Mouse (Mus musculus): ENCODE data around the gene Phf20.
"Not testable (repeated sequence)": the region's sequence is repeated elsewhere in the genome, so short reads cannot be mapped to it uniquely, and the experiment has no call there.

Phf20 gene

GRCm38 (mm10) chr2:156199944-156200343 lies 3.7 kb downstream of the Phf20 start:
- DNase-seq (ENCODE audit: low spot score): no peak

- DNase-seq (ENCODE audit: low spot score): no peak
These were observed 5.2 kb downstream of the Phf20 start for GRCm38 (mm10) chr2:156201486-156201885.

DNA sequence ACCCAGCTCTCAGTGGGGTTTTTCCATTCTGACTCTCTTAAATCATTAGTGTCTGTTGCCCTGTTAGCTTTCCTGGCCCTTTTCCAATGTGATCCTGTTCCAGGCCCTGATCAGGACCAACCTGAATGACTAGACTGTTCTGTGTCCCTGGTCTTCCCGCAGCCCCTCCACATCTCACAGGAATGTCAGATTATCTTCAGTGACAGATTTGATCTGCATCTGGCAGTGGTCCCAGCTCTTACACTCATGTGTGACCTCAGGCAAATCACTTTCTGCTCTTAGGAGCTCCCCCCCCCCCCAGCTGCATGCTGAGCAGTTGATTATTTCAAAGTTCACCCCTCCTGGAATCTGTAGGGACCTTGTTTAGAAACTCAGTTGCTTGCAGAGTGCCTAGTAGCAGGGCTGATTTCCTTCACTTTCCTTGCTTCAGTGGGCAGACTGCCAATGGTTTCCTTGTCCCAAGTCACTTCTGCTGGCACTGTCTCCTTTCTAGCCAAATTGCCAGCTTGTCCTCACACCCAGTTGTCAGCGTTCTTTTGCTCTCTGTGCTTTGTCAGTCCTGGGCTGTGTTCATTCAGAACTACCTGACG lies 6.7 kb downstream of the Phf20 start:
- DNase-seq (ENCODE audit: low spot score): peak; percentile 70

- DNase-seq (ENCODE audit: low spot score): no peak
These were observed 7.7 kb downstream of the Phf20 start for GRCm38 (mm10) chr2:156203917-156204316.

- no peak for DNase-seq (ENCODE audit: low spot score)
These were observed 21.5 kb downstream of the Phf20 start for GRCm38 (mm10) chr2:156217786-156218185.

- no peak for DNase-seq (ENCODE audit: low spot score)
These were observed 25.8 kb downstream of the Phf20 start for GRCm38 (mm10) chr2:156222100-156222499.

DNA sequence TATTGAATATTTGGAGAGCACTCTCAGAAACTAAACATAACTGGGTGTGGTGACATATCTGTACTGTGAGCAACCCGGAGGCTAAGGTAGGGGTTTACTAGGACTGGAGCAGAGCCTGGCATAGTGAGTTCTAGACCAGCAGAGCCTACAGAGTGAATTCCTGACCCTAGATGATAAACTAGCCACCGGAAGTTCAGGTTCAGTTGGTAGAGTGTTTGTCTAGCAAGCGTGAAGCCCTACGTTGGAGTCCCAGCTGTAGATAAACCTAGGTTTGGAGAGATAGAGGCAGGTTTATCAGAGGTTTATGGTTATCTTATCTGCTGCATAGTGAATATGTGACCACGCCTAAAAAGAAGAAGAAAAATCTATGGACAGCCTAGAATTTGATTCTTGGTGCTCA lies 27.8 kb downstream of the Phf20 start:
- no peak for DNase-seq (ENCODE audit: low spot score)

GRCm38 (mm10) chr2:156227689-156228088 lies 31.4 kb downstream of the Phf20 start:
- no peak for DNase-seq (ENCODE audit: low spot score)

DNA sequence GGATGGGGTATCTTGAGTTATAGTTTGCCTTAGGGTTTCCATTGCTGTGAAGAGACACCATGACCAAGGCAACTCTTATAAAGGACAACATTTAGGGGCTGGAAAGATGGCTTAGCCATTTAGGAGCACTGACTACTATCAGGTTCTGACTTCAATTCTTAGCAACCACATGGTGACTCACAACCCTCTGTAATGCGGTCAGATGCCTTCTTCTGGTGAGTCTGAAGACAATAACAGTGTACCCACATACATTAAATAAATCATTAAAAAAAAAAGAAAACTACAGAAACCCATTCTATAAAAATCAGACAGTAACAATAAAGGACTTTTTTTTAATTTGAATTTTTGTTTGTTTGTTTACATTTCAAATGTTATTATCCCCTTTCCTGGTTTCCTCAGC lies 32.9 kb downstream of the Phf20 start:
- no peak for DNase-seq (ENCODE audit: low spot score)

GRCm38 (mm10) chr2:156231340-156231739 lies 35.1 kb downstream of the Phf20 start:
- DNase-seq (ENCODE audit: low spot score): no peak

GRCm38 (mm10) chr2:156233275-156233948 lies 37.1 kb downstream of the Phf20 start:
- no peak for DNase-seq (ENCODE audit: low spot score)

DNA sequence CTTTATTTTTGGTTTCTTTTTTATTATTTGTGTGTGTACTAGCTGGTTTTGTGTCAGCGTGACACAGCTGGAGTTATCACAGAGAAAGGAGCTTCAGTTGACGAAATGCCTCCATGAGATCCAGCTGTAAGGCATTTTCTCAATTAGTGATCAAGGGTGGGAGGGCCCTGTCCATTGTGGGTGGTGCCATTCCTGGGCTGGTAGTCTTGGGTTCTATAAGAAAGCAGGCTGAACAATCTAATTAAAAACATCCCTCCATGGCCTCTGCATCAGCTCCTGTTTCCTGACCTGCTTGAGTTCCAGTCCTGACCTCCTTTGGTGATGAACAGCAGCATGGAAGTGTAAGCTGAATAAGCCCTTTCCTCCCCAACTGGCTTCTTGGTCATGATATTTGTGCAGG lies 37.8 kb downstream of the Phf20 start:
- not testable (repeated sequence) for DNase-seq (ENCODE audit: low spot score)

GRCm38 (mm10) chr2:156235847-156236246 lies 39.6 kb downstream of the Phf20 start:
- peak; percentile 20 for DNase-seq (ENCODE audit: low spot score)

- DNase-seq (ENCODE audit: low spot score): no peak
These were observed 45.4 kb downstream of the Phf20 start for GRCm38 (mm10) chr2:156241662-156242061.

- DNase-seq (ENCODE audit: low spot score): no peak
These were observed 46.7 kb downstream of the Phf20 start for GRCm38 (mm10) chr2:156243011-156243410.

DNA sequence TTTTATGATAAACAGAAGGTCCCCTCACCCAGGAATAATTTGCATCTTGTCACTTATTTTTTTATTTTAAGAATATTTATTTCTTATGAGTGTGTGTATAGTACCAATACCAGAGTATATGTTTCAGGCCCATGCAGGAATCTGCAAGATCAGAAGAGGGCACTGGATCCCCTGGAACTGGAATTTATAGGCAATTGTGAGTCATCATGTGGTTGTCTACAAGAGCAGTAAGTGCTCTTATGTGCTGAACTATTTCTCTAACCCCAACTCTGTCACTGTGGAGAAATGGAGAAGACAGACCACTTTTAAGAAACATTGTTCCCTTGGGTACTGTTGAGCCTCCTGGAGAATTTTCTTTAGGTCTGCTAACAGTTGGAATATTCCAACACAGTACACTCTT lies 51.3 kb downstream of the Phf20 start:
- DNase-seq (ENCODE audit: low spot score): no peak

DNA sequence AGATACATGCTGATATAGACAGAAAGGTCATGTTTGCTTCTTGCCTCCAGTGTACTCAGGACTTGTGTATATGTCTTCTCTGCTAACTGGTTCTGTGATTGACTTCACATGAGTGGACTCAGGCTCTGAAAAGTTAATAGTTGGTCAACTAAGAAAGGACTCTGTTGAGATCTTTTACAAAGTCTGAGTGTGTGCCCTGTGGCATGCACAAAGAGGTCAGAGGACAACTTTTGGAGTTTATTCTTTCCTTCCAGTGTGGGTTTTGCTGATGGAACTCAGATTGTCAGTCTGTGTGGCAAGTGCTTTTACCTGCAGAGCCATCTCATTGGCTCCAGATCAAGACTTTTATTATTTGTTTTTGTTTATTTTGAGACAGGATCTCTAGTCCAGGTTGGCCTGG lies 54.5 kb downstream of the Phf20 start:
- DNase-seq (ENCODE audit: low spot score): no peak

- no peak for DNase-seq (ENCODE audit: low spot score)
These were observed 55.0 kb downstream of the Phf20 start for GRCm38 (mm10) chr2:156251291-156251690.

DNA sequence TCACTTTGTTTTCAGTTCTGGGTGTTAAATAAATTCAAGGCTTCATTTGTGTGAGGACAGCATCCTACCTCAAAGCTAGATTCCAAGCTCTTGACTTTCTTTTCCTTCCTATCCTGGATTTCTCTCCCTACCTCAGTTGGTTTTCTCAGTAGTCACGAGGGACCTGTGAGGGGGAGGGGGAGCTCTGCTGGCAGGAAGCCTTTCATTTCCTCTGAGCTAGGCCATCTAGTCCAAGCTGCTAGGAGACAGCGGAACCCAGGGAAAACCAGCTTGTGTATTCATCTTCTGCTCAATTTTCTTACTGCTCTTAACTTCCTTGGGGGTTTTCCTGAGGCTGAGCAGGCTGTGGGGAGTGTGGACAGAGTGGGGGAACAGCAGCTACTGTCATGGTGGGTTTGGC lies 60.8 kb downstream of the Phf20 start:
- no peak for DNase-seq (ENCODE audit: low spot score)

- no peak for DNase-seq (ENCODE audit: low spot score)
These were observed 61.9 kb downstream of the Phf20 start for GRCm38 (mm10) chr2:156257922-156258761.

GRCm38 (mm10) chr2:156260968-156261367 lies 64.7 kb downstream of the Phf20 start:
- no peak for DNase-seq (ENCODE audit: low spot score)

DNA sequence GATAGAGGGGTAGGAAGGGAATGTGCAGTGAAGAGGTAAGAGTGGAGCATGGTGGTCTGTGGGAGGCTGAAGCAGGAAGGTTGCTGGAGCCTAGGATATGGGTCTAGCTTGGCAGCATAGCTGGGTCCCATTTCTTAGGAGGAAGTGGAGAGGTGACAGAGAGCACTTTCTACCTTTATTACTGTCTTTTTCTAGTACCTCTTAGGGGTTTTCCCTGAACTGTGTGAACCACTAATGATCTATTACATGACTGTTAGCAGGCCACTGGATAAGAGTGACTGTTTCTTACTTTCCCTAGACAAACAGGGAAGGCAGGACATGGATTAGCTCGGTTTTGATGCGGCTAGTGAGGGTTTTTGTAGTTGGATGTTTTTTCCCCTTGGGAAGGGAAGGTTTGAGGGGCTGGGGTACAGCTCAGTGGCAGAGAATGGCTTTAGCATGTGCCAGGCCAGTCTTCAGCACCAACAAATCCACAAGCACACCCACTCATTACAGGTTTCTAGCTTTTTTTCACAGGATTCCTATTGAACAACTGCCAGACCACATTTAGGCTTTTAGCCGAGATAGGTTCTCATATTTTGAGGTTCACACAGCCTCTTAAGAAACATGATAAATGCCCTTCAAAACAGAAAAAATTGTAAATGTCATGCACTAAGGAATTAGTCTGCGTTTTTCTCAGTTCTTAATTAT lies 67.1 kb downstream of the Phf20 start:
- DNase-seq (ENCODE audit: low spot score): no peak

DNA sequence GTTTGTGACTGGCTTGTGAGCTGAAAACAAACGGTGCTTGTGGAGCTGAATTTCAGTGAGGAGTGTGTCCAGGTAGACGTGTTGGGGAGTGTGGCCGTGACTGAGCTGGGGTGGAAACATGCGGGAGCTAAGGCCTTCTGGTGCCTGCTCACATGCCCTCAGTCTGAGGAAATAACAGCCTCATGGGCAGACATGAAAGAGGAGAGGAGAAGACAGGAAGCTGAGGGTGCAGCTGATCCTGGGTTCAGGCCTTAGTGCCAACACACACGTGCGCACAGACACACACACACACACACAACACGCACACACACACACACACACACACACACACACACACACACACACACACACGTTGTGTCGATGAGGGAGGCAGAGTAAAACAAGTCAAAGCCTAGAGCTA lies 71.4 kb downstream of the Phf20 start:
- no peak for DNase-seq (ENCODE audit: low spot score)

Measured in urinary bladder, postnatal 14 days (tissue).